Mouse (Mus musculus): ENCODE data around the gene Stag2. TPM values are rescaled to one million over a fixed set of nuclear protein-coding genes. Genes with fewer than 3 reads are reported as not detected.

Gene Stag2
- polyA plus RNA-seq, 2 experiments: 39.8 to 56.1 TPM

GRCm38 (mm10) chrX:42321200-42321773 lies 172.2 kb downstream of the Stag2 start:
- no peak overlapping the region for H3K9ac ChIP-seq (ENCODE audit: low read depth, low read length, severe bottlenecking)
- no peaks in the 10 kb centered on the region for H3K4me1 ChIP-seq (ENCODE audit: control insufficient read depth, insufficient read depth, low read length)
- no peak for TF ChIP-seq POLR2A (IDR thresholded peaks at IDR 0.05; ENCODE audit: borderline replicate concordance, extremely low read depth, insufficient read depth, insufficient read length)
- no peak overlapping the region for H3K27ac ChIP-seq (replicated peaks; ENCODE audit: low read depth, low read length)
- no peaks in the 10 kb centered on the region for H3K9me3 ChIP-seq (ENCODE audit: control insufficient read depth, low read length)
- no peak for ATAC-seq (ENCODE audit: low FRiP score, low read depth)
- H3K36me3 ChIP-seq (ENCODE audit: control insufficient read depth, insufficient read depth, low read length): no peaks in the 10 kb centered on the region
- H3K4me2 ChIP-seq (replicated peaks; ENCODE audit: low read depth, low read length, severe bottlenecking): no peak overlapping the region
- H3K4me3 ChIP-seq (replicated peaks; ENCODE audit: low read length): no peak overlapping the region
- WGBS: 42% methylated on average over 9 of the region's 9 CpGs
- DNase-seq (ENCODE audit: low spot score): no peak
- no peaks in the 10 kb centered on the region for H3K27me3 ChIP-seq (ENCODE audit: control insufficient read depth, insufficient read depth, low read length)

GRCm38 (mm10) chrX:42324848-42325247 lies 175.7 kb downstream of the Stag2 start:
- Histone ChIP-seq H3K4me2 (replicated peaks; ENCODE audit: low read depth, low read length, severe bottlenecking) (no peak overlapping the region), H3K9me3 (ENCODE audit: control insufficient read depth, low read length) (no peaks in the 10 kb centered on the region), H3K4me3 (replicated peaks; ENCODE audit: low read length) (no peak overlapping the region), H3K27me3 (ENCODE audit: control insufficient read depth, insufficient read depth, low read length) (no peaks in the 10 kb centered on the region), H3K27ac (replicated peaks; ENCODE audit: low read depth, low read length) (no peak overlapping the region), H3K36me3 (ENCODE audit: control insufficient read depth, insufficient read depth, low read length) (no peaks in the 10 kb centered on the region), H3K9ac (ENCODE audit: low read depth, low read length, severe bottlenecking) (no peak overlapping the region), H3K4me1 (ENCODE audit: control insufficient read depth, insufficient read depth, low read length) (no peaks in the 10 kb centered on the region)
- ATAC-seq (ENCODE audit: low FRiP score, low read depth) (no peak), DNase-seq (ENCODE audit: low spot score) (no peak)
- no peak for TF ChIP-seq POLR2A (IDR thresholded peaks at IDR 0.05; ENCODE audit: borderline replicate concordance, extremely low read depth, insufficient read depth, insufficient read length)
- WGBS: 65% methylated on average over 3 of the region's 3 CpGs

Other genes starting within 250 kb of the Stag2 start
- gene Thoc2, start 228.6 kb upstream of the Stag2 start, polyA plus RNA-seq (2012; rRNA removed): 53.7 and 60.0 TPM in 2 replicates
- gene Thoc2, start 228.6 kb upstream of the Stag2 start, polyA plus RNA-seq (2014; fragmentation: Nextera tagmentation; extraction: Ambion mirVana): 84.4 and 96.4 TPM in 2 replicates
- 32.3 and 32.6 TPM in 2 replicates for gene Xiap, start 89.6 kb upstream of the Stag2 start, polyA plus RNA-seq (2012; rRNA removed)
- 14.9 and 16.7 TPM in 2 replicates for gene Xiap, start 89.6 kb upstream of the Stag2 start, polyA plus RNA-seq (2014; fragmentation: Nextera tagmentation; extraction: Ambion mirVana)